Mouse (Mus musculus) kidney, adult 2 months (tissue): ENCODE data around the gene Sirt2. TPM values are rescaled to one million over a fixed set of nuclear protein-coding genes. Genes with fewer than 3 reads are reported as not detected.

Experiments
- DNase-seq: peaks from one replicate; pipeline ENCODE4 v3.0.0; 2021
- H3K27ac ChIP-seq: fragments of 200-500 bp; 2 replicates; pipeline ENCODE4 v1.5.1; 2012; ENCODE audit warnings: low read depth, low read length, control low read depth, inconsistent platforms; ENCODE audit not compliant: insufficient read depth
- H3K27me3 ChIP-seq: fragments of 200-500 bp; replicated peaks from 2 replicates; pipeline ENCODE4 v1.6.1; 2012; ENCODE audit warnings: mild to moderate bottlenecking, moderate library complexity, low read length, inconsistent platforms; ENCODE audit not compliant: control insufficient read depth, insufficient read depth
- H3K36me3 ChIP-seq: fragments of 200-500 bp; 2 replicates; pipeline ENCODE4 v1.6.1; 2012; ENCODE audit warnings: mild to moderate bottlenecking, moderate library complexity, low read length, inconsistent platforms; ENCODE audit not compliant: control insufficient read depth, insufficient read depth
- H3K4me1 ChIP-seq: fragments of 200-500 bp; 2 replicates; pipeline ENCODE4 v1.6.1; 2011; ENCODE audit warnings: low read length; ENCODE audit not compliant: control insufficient read depth, insufficient read depth
- H3K4me3 ChIP-seq: fragments of 200-500 bp; 2 replicates; pipeline ENCODE4 v1.5.1; 2011; ENCODE audit warnings: mild to moderate bottlenecking, low read depth, low read length, control low read depth; ENCODE audit not compliant: insufficient read depth
- CTCF ChIP-seq: fragments of 200-500 bp; conservative IDR thresholded peaks from 2 replicates; pipeline ENCODE4 v1.5.1; 2011; ENCODE audit warnings: low read depth, mild to moderate bottlenecking, control low read depth, low read length, moderate library complexity, mixed read lengths; ENCODE audit not compliant: insufficient read depth, insufficient read length
- POLR2A ChIP-seq: fragments of 200-500 bp; IDR thresholded peaks from one replicate; pipeline ENCODE4 v1.6.1; 2011; ENCODE audit warnings: low read depth, low read length, control low read depth
- WGBS: fragments of 180-500 bp; shearing (Covaris S2); methylation state at CpG from one replicate; pipeline ENCODE4 v1.1.7; 2018; 5-methylcytosine and 5-hydroxymethylcytosine counted together
- polyA plus RNA-seq: library from polyadenylated mRNA; depleted of rRNA; stranded (reverse); fragments of >200 nt; gene quantifications from 2 replicates; pipeline ENCODE4 v1.2.3, GENCODE M21; 2012

Sirt2 gene
- polyA plus RNA-seq, 1 experiment = 103 TPM

- no peaks in the 10 kb centered on the region for H3K36me3 ChIP-seq
- peak overlapping the region; percentile 30 for H3K4me3 ChIP-seq
- TF ChIP-seq POLR2A (no peak), CTCF (peak; percentile 97)
- H3K27me3 ChIP-seq = no peaks in the 10 kb centered on the region
- peak; percentile 92 for DNase-seq
- H3K4me1 ChIP-seq = peaks cover 8% of the 10 kb centered on the region; the same call in 1 of the 2 replicates
- WGBS = 13% methylated on average over 32 of the region's 32 CpGs
- peak overlapping the region; percentile 39 for H3K27ac ChIP-seq
Observed at GRCm38 (mm10) chr7:28796562-28796975, 30.0 kb downstream of the Sirt2 start.

GRCm38 (mm10) chr7:28799994-28800393 is 33.5 kb downstream of the Sirt2 start:
- H3K27ac ChIP-seq = no peak overlapping the region
- H3K4me3 ChIP-seq = no peak overlapping the region
- TF ChIP-seq CTCF = no peak
- TF ChIP-seq POLR2A = no peak
- DNase-seq = no peak
- H3K36me3 ChIP-seq = no peaks in the 10 kb centered on the region
- WGBS = 93% methylated on average over 9 of the region's 9 CpGs
- no peaks in the 10 kb centered on the region for H3K27me3 ChIP-seq
- peaks cover 31% of the 10 kb centered on the region for H3K4me1 ChIP-seq

- Histone ChIP-seq H3K4me3 (no peak overlapping the region), H3K4me1 (peaks cover 31% of the 10 kb centered on the region), H3K27ac (peak overlapping the region; percentile 97), H3K36me3 (no peaks in the 10 kb centered on the region), H3K27me3 (no peaks in the 10 kb centered on the region)
- TF ChIP-seq POLR2A = no peak
- no peak for TF ChIP-seq CTCF
- DNase-seq = no peak
- 29% methylated on average over 3 of the region's 3 CpGs for WGBS
Observed at GRCm38 (mm10) chr7:28801451-28801850, 34.9 kb downstream of the Sirt2 start.

- Histone ChIP-seq H3K4me3 (no peak overlapping the region), H3K36me3 (no peaks in the 10 kb centered on the region), H3K27me3 (no peaks in the 10 kb centered on the region), H3K27ac (peak overlapping the region; percentile 97), H3K4me1 (peaks cover 32% of the 10 kb centered on the region)
- TF ChIP-seq POLR2A = no peak
- TF ChIP-seq CTCF = no peak; the same call in 1 of the 2 replicates
- 5% methylated on average over 10 of the region's 10 CpGs for WGBS
- peak; percentile 91 for DNase-seq
Observed at GRCm38 (mm10) chr7:28801901-28802670, 35.6 kb downstream of the Sirt2 start.

- 5% methylated on average over 10 of the region's 10 CpGs for WGBS
- Histone ChIP-seq H3K27ac (peak overlapping the region; percentile 97), H3K36me3 (no peaks in the 10 kb centered on the region), H3K27me3 (no peaks in the 10 kb centered on the region), H3K4me3 (no peak overlapping the region), H3K4me1 (peaks cover 38% of the 10 kb centered on the region)
- TF ChIP-seq POLR2A (no peak), CTCF (no peak)
- peak; percentile 93 for DNase-seq
Observed at GRCm38 (mm10) chr7:28802846-28803588, 36.5 kb downstream of the Sirt2 start.

GRCm38 (mm10) chr7:28803756-28804155 is 37.2 kb downstream of the Sirt2 start:
- TF ChIP-seq CTCF = no peak
- no peak for TF ChIP-seq POLR2A
- no peaks in the 10 kb centered on the region for H3K36me3 ChIP-seq
- H3K4me1 ChIP-seq = peaks cover 40% of the 10 kb centered on the region
- peak overlapping the region; percentile 90 for H3K27ac ChIP-seq
- no peaks in the 10 kb centered on the region for H3K27me3 ChIP-seq
- H3K4me3 ChIP-seq = no peak overlapping the region
- WGBS = 12% methylated on average over 4 of the region's 4 CpGs
- DNase-seq = peak; percentile 70

- no peak for TF ChIP-seq POLR2A
- no peak for TF ChIP-seq CTCF
- Histone ChIP-seq H3K4me3 (no peak overlapping the region), H3K36me3 (no peaks in the 10 kb centered on the region; the same call in 1 of the 2 replicates), H3K27ac (no peak overlapping the region), H3K4me1 (peaks cover 34% of the 10 kb centered on the region), H3K27me3 (no peaks in the 10 kb centered on the region)
- whole genome bisulfite sequencing = 58% methylated on average over 4 of the region's 4 CpGs
- DNase-seq = no peak
Observed at GRCm38 (mm10) chr7:28806869-28807268, 40.3 kb downstream of the Sirt2 start.
